Mouse (Mus musculus) thymus, postnatal 36 days (tissue): ENCODE results near the gene Mgat4a.

Experiments
- DNase-seq, 2 experiments: peaks; one replicate each; pipeline ENCODE4 v3.0.0; 2022; ENCODE audit warnings: mixed read lengths in 2 of 2

Mgat4a gene

DNA sequence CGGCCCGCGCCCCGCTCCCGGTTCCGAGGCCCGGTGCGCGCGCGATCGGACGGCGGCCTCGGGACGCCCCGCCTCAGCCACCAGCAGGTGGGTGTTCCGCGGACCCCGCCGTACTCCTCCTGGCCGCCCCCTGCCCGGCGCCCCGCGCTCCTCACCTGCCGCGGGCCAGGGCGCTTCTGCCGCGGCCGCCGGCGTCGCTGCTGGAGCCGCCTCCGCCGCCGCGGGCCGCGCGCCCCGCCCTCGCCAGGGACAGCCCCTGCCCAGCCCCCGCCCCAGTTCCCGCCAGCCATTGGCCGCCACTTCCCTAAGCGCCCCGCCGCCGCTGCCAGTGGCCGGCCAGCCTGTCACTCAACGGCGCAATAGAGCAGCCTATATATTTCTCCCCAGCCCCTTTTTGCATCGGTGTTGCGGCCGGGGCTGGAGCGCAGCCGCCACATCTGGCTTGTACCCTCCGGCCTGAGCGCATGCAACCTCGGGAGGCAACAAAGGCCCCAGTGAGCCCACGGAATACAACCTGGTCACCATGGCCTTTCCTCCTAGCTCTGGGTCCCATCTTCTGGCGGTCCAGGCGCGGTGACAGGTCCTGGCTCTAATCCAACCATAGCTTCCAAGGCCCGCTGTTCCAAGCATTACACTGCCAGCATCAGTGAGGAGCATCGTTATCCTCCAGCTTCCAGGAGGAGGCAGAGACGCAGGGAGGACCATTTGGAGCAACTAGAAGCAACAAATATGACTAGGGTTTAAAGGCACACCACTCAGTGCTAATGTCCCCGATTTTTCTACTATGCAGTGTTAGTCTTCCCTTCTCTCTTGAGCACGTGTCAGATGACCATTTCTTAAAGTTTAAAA is at the start of gene Mgat4a:
Gene Mgat4a (minus strand): TSS at position 207 of the 849 bp plus-strand sequence.
- peak; percentile 89 to 95 for DNase-seq

DNA sequence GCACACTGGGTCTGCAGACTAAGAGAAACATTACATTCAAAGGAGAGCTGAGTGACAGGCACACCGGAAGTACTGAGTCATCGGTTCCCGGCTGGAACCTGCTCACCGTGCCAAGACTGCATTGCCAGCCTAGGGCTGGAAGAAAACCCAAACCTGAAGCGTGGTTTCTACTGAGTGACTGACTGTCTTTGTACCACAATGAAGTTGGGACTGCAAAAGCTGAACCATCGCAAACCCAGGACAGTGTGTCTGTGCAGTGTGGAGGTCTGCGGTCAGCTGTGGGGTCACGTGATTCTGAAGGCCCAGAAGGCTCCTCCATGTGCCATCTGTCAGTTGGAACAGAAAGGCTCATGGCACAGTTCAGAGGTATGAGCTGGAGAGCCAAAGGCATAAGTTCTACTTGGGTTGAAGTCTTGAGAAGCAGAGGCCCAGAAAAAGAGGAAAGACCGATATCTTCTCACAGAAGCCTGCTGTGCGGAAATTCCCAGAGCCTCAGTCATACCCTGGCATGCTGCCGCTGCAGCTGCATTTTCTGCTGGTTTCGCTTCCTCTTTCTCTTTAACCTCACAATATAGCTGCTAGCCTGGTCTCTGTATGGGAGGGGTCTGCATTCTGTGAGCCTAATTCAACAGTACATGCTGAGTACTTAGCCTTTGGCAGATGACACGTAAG is 45.1 kb upstream of the Mgat4a start:
- peak; percentile 59 to 68 for DNase-seq

DNA sequence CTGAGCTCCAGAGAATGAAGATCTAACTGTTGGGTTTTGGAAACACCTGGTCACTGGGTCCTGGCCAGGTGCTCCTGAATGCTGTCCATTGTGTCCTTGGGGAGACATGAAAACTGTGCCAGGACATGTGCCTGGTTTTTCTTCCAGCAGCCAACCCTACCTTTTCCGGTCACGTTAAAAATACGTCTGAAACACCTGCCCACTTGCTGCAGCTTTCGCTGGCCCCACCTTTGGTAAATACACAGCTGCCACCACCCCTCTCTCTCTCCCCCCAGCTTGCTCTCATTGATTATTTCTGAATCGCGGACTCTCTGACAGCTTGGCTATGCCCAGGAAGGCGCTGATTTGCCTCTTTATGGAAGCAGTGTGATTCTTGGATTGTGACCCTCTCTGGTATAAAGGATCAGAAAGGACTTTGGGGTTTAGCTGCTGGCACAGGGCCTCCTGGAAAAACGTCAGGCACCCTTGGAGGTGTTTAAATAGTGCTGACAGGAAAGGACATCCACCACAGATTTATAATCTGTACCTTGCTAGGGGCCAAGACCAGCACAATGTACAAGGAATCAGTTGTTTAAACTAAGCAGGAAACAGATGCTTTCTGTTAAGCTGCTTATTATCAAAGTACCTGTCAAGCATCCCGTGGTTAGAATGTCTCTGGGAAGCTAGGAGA is 43.1 kb upstream of the Mgat4a start:
- DNase-seq = no peak

DNA sequence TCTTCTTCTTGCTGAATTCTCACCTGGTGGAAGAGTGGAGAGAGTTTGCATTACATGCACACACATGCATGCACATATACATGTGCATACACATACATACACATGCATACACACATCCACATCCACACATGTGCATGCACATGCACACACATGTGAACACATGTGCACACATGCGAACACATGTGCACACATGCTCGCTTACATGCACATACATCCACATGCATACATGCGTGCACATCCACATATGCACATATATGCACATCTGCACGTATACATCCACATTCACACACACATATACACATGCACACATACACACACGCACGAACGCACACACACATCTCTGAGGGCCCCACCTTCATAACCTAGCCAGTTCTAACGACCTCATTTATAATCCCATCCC is 42.4 kb upstream of the Mgat4a start:
- no peak for DNase-seq

DNA sequence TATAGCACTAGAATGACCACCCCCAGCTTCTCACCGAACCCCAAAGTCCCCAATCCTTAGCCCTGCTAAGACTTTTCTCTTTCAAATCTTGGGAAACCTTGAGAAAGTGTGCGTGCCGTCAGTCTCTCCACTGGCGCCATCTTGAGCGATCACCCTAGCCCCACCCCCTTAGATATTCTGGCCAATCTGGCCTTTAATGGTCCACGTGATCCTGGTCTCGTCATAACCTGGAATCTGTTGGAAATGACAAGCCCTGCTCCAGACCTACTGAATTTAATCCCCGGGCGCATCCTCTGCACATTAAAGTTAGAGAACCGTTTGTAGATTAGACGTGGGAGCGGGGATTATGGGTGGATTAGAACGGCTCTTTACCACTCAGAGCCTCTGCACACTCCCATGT is 38.9 kb upstream of the Mgat4a start:
- DNase-seq = no peak

DNA sequence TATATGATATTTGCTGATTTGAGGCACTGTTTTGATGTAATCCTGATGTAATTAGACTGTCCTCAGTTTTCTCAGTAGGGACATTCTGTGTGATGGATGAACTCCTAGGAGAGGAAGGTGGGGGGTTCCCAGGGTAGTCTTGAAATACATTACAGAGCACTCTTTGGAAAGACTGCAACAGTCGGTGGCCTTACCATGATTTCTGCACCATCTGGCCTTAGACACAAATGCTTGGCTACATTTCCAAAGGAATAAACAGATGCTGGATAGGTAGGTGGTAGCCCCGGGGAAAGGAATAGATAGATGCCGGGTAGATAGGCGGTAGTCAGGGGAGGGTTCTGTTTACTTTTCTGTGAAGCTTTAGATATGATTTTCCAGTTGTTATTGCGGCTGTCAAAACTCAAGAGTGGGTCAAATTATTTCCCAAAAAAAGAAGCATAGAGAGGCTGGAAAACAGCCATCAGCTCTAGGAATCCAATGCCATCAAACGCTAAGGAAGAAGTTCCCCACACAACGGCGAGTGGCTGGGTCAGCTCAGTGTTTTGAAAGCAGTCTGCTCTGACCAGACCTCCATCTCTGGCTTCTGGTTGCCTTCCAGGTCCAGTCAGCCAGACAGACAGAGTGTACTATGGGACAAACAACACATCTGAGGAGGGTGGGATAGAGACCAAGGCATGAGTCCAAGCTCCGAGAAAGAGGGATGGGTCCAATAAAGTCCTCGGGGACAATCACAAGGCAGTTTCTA is 31.9 kb upstream of the Mgat4a start:
- no peak for DNase-seq

DNA sequence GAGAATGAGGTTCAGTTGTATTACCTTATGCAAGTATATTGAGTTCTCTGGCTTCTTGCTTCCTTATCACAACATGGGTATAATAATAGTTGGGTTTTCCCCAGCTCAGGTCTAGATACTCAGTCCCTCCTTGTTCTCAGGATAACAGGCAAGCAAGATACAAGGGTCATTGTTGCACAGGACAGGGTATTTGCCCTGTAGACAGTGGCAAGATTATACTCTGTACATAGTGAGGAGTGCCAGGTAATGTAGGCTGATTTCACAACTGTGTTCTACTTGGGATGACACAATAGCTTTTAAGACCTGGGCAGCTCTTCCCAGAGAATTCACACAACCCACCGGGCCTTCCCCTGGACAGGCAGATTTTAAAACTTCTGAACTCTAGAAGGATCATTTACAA is 27.6 kb upstream of the Mgat4a start:
- DNase-seq = no peak

DNA sequence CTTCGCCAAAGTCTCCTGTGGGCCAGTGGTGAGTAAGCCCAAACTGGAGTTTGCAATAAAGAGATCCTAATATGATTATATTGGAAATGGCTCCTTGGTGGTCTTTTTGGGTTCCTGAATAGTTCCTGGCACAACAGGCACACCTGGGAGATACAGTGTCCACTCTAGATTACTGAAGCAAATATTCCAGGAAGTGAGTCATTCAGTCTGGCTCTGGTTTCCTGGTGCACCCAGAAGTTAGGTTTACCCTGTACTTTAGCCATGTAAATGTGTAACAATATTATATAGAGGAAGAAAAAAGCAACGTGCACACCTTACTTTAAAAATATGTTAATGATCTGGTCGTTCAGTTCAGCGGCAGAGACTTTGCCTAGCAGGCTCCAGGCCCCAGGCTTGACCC is 25.9 kb upstream of the Mgat4a start:
- DNase-seq = no peak

DNA sequence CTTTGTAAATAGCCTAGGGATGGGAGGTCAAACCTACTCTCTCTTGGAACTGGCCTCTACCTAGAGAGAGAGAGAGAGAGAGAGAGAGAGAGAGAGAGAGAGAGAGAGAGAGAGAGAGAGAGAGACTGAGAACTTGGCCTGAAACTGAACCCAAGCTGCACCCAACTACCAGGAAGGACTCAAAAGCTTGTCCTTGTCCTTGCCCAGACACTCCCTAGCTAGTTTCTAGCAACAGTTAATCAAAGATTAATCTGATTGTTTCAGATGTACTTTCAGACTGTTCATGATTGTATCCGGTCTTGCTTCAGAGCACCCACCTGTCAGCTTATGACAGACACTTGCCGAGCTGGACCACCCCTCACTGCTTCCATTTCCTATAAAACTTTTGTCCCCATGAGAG is 25.5 kb upstream of the Mgat4a start:
- no peak for DNase-seq

DNA sequence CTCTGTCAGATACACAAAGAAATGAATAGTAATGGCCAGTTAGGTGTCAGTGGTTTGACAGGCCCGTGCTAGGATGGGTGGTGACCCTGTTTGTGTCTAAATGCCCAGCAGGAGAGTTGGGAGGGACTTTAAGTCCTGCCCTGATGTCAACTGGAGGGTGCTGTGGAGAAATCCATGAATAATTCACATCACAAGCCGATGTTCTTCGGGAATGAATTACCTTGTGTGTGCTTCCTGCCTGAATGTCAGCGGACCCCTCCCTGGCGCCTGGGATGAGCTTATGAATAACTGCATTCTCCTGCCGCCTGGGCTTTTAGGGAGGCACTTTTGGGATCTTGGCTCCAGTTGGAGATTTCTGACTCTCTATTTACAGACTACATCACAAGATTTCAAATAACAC is 24.6 kb upstream of the Mgat4a start:
- no peak for DNase-seq

DNA sequence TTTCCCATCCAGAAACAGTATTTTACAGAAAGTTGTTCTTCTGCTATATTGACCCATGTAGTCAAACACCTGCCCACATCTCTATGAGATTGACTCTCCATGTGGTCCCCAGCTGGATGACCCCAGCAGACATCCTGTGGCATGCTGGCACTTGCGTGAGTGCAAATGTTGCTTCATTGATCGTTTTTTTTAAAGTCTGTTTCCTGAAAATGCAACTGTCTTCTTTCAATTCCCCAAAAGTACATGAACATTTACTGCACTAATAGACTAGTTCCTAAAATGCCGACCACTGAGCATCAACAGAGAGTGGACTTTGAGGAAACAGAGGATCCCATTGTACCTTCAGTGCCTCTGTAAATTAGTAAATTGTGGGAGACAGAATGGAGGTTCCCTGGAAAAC is 21.1 kb upstream of the Mgat4a start:
- no peak for DNase-seq

DNA sequence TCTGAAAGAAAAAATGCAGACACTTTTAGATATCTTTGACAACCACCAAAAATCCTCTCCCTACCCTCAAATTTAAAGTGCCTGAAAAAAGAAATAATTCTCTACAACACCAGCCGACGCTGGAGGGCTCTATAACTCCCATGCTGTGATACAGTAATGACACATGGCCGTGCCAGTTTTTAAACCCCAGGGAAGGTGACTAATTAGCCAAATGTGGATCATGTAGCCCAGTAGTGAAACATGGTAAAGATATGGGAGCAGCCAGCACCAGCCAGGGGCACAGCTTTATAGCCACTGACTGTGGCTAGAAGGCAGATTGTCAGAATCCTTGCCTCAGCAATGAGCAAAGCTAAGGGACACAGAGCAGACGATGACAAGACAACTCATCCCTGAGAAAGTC is 19.5 kb upstream of the Mgat4a start:
- no peak for DNase-seq

DNA sequence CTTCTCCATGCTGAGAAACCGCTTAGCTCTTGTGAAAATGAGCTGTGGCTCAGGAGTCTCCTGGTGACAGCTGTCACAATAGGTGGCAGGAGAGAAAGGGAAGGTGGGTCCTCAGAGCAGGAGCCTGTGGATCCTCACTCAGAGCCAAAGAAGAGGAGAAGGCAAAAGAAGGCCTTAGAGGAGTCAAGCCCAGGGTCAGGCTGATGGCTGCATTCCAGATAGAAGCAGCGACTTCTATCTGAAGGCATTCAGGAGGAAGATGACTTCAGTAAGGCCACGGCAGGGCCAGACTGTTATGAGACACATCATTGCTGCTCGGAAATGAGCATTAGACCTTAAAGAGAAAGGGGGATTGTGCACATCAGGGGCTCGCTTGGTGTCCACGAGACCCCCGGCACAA is 11.2 kb upstream of the Mgat4a start:
- DNase-seq = no peak

DNA sequence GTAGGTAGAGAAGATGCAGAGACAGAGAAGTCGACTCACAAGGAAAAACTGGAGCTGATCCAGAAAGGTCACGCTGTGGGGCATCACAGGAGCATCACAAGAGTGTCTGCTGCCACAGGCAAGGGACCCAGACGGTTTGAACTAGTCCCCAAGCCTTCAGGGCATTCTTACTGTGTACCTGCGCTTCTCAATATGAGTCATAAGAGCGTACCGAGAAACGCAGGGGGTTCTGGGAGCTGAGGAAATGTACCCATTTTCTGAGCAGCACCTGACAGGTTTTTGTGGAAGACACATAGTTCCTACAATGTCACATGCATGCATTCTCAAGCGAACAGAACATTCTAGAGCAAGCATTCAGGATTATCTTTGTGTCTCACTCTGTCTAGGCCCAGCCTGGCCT is 8.7 kb upstream of the Mgat4a start:
- DNase-seq = no peak

DNA sequence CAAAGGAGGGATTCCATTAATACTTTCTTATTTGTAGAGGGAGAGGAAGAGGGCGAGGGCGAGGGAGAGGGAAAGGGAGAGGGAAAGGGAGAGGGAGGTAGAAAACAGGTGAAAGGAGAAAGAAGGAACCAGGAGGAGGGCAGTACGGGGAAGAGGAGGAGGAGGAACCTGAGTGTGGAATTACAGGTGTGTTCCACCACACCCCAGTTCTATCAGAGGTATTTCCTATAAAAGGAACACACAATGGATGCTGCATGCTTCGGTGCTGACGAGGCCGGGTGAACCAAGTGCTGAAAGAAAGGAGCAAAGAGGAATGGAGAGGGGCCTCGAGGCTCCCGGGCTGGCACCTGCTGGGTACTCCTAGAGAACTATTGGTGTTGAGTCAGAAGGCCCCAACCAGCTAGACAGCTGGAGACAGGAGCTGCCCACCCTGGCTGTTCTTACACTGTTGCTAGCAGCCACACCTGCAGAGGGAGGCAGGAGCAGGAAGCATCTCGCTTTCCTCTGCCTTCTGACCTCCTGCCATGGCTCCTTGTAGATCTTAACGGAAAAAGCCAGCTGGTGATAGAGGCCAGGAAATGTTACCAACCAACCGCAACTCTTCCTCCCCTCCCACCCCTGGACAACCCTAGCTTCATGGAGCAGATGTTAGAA is 5.7 kb upstream of the Mgat4a start:
- peak; percentile 66 to 84 for DNase-seq

DNA sequence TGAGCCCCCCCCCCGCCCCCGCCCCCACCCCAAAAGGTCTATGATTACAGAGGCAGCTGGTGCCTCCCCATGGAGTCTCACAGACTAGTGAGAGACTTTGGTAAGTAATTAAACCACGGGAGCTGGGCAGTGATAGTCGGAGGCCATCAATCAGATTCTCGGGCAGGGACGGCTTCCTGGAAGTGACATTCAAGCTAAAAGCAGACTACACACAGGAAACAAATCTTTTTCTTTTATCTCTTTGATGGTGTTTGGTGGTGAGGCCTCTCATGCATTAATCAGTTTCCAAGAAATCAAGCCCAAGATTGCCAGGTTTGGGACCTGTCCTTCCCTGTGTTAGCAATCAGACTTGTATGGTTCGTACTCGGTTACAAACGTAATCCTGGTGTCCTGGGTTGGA is 3.4 kb upstream of the Mgat4a start:
- DNase-seq = peak; percentile 12 to 23

DNA sequence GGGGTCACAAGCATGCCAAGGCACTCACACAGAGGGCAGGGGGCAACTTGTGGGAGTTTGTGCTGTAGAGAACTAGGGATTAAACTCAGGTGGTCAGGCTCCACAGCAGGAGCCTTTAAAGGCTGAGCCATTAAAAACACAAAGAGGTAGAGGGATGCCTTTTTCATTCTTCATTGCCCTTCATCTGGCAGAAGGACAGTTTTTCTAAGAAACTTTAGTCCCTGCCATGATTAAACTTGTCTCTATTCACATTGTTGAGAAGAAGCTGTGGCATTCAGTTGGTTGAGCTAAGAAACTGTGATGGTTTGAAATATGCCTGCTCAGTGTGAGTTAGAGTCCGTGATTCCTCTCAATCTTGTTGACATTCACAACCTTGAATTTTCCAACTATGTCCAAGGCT is 2.2 kb upstream of the Mgat4a start:
- DNase-seq = no peak

DNA sequence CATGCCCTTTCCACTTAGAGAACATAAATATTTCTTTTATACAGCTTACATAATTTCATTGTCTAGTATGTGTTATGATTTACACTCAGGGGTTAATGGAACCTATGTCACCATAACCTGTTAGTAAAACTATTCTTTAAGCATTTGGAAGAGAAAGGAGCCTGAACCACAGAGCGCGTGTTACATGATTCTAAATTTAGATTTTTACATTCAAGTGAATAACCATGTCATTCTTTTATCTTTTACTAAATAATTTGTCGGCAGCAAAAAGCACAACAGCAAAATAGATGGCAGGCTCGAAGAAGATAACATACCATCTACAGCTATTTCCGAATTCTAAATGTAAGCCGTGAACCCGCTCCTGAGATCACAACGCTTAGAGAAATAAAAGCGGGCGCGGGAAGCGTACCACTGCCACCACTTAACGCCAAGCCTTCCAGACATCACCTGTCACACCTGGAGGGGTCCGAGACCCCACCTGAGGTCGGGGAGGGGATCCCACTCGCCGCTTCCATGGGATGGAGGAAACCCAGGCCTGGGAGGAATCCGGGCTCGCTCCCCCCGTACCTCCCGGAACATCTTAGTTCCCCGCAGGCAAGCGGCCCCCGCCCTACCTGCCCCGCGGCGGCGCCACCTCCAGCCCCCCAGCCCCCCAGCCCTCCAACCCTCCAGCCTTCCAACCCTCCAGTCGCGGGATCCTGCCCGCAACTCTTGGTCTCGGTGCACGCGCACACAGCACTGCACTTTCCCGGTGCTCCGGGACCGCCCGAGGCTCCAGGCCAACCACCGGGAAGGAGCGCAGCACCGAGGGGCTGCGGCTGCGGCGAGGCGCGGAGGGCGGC is 627 bp downstream of the Mgat4a start:
- peak; percentile 55 to 60 for DNase-seq

DNA sequence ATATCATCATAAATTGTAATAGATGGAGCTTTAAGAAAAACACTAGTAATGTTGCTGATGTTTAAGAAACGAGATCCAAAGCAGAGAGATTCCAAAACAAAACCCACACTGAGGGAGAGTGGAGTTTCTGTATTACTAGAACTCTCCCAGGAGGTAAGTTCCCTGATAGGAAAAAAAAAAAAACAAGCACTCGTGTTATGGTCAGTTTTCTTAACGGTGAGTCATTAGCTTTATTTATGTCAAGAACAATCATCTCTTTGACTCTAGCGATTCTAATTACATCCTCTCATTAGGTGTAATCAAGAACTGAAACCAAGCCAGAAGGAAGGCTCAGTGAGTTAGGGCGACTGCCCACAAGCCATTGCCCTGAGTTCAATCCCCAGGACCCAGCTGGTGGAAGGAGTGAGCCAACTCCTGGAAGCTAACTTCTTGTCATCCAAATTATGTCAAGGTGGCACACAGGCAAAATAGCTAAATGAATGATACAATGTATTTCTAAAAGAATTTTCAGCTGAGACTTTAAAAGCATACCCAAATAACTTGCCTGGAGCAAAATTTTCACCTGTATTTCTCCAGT is 6.2 kb downstream of the Mgat4a start:
- no peak for DNase-seq

DNA sequence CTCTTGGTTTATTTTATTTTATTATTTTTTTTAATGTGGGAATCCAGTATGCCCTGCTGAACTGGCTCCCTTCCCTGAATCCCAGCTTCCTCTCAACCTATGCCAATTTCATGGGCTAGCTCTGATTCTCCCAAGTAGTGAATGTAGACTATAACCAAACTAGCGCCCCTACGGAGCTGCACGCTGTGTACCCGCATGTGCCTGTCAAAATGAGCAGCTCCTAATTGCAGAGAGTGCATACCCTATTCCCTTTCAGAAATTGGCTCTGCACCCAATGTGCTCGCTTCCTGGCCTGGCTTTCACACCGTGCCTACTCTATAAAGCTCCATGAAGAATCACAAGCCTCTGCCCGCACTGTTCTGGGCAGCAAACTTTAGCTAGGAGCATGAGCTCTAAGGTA is 7.6 kb downstream of the Mgat4a start:
- DNase-seq = no peak

DNA sequence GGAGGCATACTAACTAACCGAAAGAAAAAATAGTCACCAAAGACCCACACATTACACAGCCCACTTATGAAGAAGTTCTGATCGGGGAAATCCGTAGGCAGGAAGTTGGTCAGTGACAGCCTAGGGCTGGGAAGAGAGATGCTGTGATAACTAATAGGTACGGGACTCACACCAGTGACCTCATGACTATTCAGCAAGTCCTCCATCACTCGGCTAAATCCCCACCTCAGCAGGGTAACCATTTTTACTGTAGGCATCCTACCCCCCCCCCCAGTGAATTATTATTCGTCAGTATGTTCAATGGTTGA is 8.3 kb downstream of the Mgat4a start:
- DNase-seq = no peak
